Mouse (Mus musculus): ENCODE results near the gene Fam151a.

GRCm38 (mm10) chr4:106783137-106783536 lies 49.4 kb downstream of the Fam151a start:
- TF ChIP-seq CTCF (IDR thresholded peaks at IDR 0.05; ENCODE audit: insufficient read depth, low read depth, low read length) = no peak
- no peak for TF ChIP-seq POLR2A (IDR thresholded peaks at IDR 0.05; ENCODE audit: insufficient read depth, low read depth, low read length)

Measured in olfactory bulb, adult 2 months (tissue).